Comparison of ENCODE assay signal across 17 mouse cellular contexts in genomic region chr17:48286765-48287164, GRCm38 (mm10). TPM values are rescaled to one million over a fixed set of nuclear protein-coding genes. Genes with fewer than 3 reads are reported as not detected.
DNase-seq lines count a peak whose midpoint lies in the region; ATAC-seq and TF ChIP-seq lines count a peak whose summit lies in the region.
"Had no signal": no experiment of that assay in that cellular context is flagged by ENCODE, and none has a peak within 500 bp of the region (broad histone marks: within the 10 kb centered on the region; RNA-seq: fewer than 3 reads in every experiment).

No protein-coding gene starts in this region.

- no peak overlapping the region for H3K4me3 ChIP-seq in forebrain, postnatal 0 days (ENCODE audit: low read depth, low read length)
- H3K4me3 ChIP-seq in forebrain, embryonic 14.5 days (ENCODE audit: low read depth, low read length): no peak overlapping the region
- H3K4me3 ChIP-seq in lung, postnatal 0 days (ENCODE audit: low read depth, low read length): no peak overlapping the region
- H3K4me3 ChIP-seq in cortical plate, adult 2 months (ENCODE audit: insufficient read depth, low read length): no peak overlapping the region
- H3K4me3 ChIP-seq: embryonic facial prominence, embryonic 12.5 days; forebrain, embryonic 12.5 days had no signal

- ATAC-seq in forebrain, postnatal 0 days: no peak
- ATAC-seq in forebrain, embryonic 14.5 days: no peak
- ATAC-seq in lung, postnatal 0 days: no peak

- H3K4me1 ChIP-seq in forebrain, postnatal 0 days (ENCODE audit: insufficient read depth): no peaks in the 10 kb centered on the region; the same call in 1 of the 2 replicates
- no peaks in the 10 kb centered on the region for H3K4me1 ChIP-seq in forebrain, embryonic 14.5 days (ENCODE audit: control insufficient read depth, insufficient read depth, low read length)
- H3K4me1 ChIP-seq in lung, postnatal 0 days (ENCODE audit: insufficient read depth, low read depth, low read length): no peaks in the 10 kb centered on the region
- H3K4me1 ChIP-seq in cortical plate, adult 2 months (ENCODE audit: control insufficient read depth, insufficient read depth, low read length): no peaks in the 10 kb centered on the region

- H3K27ac ChIP-seq in forebrain, postnatal 0 days (ENCODE audit: low read depth, low read length): no peak overlapping the region
- no peak overlapping the region for H3K27ac ChIP-seq in forebrain, embryonic 14.5 days (ENCODE audit: low read depth, low read length)
- H3K27ac ChIP-seq in lung, postnatal 0 days (ENCODE audit: low read length): no peak overlapping the region
- no peak overlapping the region for H3K27ac ChIP-seq in cortical plate, adult 2 months (ENCODE audit: insufficient read depth, low read length)
- H3K27ac ChIP-seq: embryonic facial prominence, embryonic 12.5 days; forebrain, embryonic 12.5 days; hindbrain, embryonic 14.5 days had no signal

- H3K27me3 ChIP-seq in forebrain, postnatal 0 days (ENCODE audit: insufficient read depth, low read length): no peaks in the 10 kb centered on the region
- H3K27me3 ChIP-seq in forebrain, embryonic 14.5 days (replicated peaks; ENCODE audit: control insufficient read depth, insufficient read depth, low read length): no peaks in the 10 kb centered on the region
- no peaks in the 10 kb centered on the region for H3K27me3 ChIP-seq in lung, postnatal 0 days (replicated peaks; ENCODE audit: insufficient read depth, low read length)
- H3K27me3 ChIP-seq: embryonic facial prominence, embryonic 12.5 days; forebrain, embryonic 12.5 days had no signal

- H3K4me2 ChIP-seq in forebrain, postnatal 0 days (ENCODE audit: low read depth): no peak overlapping the region
- no peak overlapping the region for H3K4me2 ChIP-seq in forebrain, embryonic 14.5 days (ENCODE audit: low read length)
- no peak overlapping the region for H3K4me2 ChIP-seq in lung, postnatal 0 days (replicated peaks; ENCODE audit: low read depth, low read length)
- H3K4me2 ChIP-seq: embryonic facial prominence, embryonic 12.5 days; forebrain, embryonic 12.5 days; heart, embryonic 11.5 days; hindbrain, embryonic 14.5 days had no signal

- no peak for DNase-seq in forebrain, postnatal 0 days
- DNase-seq in forebrain, embryonic 14.5 days (ENCODE audit: low spot score): no peak
- DNase-seq in lung, postnatal 0 days (ENCODE audit: low spot score): peak; percentile 25
- no peak for DNase-seq in lung, postnatal 10 days
- DNase-seq in telencephalon, adult 2 months (ENCODE audit: low read depth, low spot score): peak; percentile 10
- DNase-seq in heart, adult 8-10 months (ENCODE audit: low spot score): no peak
- no peak for DNase-seq in B cell, adult 2 months
- DNase-seq: adrenal gland, postnatal 10 days; cerebellum, adult 18-20 months; kidney, postnatal 14 days; thymus, adult 18-20 months had no signal

- H3K9ac ChIP-seq in forebrain, postnatal 0 days: no peak overlapping the region
- H3K9ac ChIP-seq in forebrain, embryonic 14.5 days (ENCODE audit: low read length): no peak overlapping the region
- no peak overlapping the region for H3K9ac ChIP-seq in lung, postnatal 0 days (replicated peaks; ENCODE audit: low read depth)
- H3K9ac ChIP-seq: embryonic facial prominence, embryonic 12.5 days; forebrain, embryonic 12.5 days; hindbrain, embryonic 14.5 days had no signal

- no peaks in the 10 kb centered on the region for H3K36me3 ChIP-seq in forebrain, postnatal 0 days (ENCODE audit: insufficient read depth)
- no peaks in the 10 kb centered on the region for H3K36me3 ChIP-seq in forebrain, embryonic 14.5 days (ENCODE audit: control insufficient read depth, insufficient read depth, low read length)
- no peaks in the 10 kb centered on the region for H3K36me3 ChIP-seq in lung, postnatal 0 days (ENCODE audit: insufficient read depth, low read length)
- H3K36me3 ChIP-seq: embryonic facial prominence, embryonic 12.5 days; forebrain, embryonic 12.5 days had no signal

- TF ChIP-seq EP300 in lung, postnatal 0 days (IDR thresholded peaks at IDR 0.05): no peak

- no peak for TF ChIP-seq POLR2A in cortical plate, adult 2 months (IDR thresholded peaks at IDR 0.05; ENCODE audit: extremely low read depth, insufficient read depth, low read length)

- peak; percentile 19 for TF ChIP-seq CTCF in forebrain, postnatal 0 days (IDR thresholded peaks at IDR 0.05; ENCODE audit: low read depth)
- peak; percentile 33; the same call in 1 of the 2 replicates for TF ChIP-seq CTCF in lung, postnatal 0 days (IDR thresholded peaks at IDR 0.05)
- peak; percentile 35; the same call in 1 of the 2 replicates for TF ChIP-seq CTCF in cortical plate, adult 2 months (IDR thresholded peaks at IDR 0.05; ENCODE audit: extremely low read depth, insufficient read depth, low read length)

- no peaks in the 10 kb centered on the region for H3K9me3 ChIP-seq in forebrain, postnatal 0 days (ENCODE audit: low read length)
- H3K9me3 ChIP-seq in forebrain, embryonic 14.5 days (replicated peaks; ENCODE audit: control insufficient read depth, low read length): no peaks in the 10 kb centered on the region; the same call in 1 of the 2 replicates
- H3K9me3 ChIP-seq in lung, postnatal 0 days (ENCODE audit: low read length): no peaks in the 10 kb centered on the region
- H3K9me3 ChIP-seq: embryonic facial prominence, embryonic 12.5 days; forebrain, embryonic 12.5 days had no signal

- 59% methylated on average over 1 of the region's 1 CpGs for WGBS in forebrain, postnatal 0 days
- WGBS in forebrain, embryonic 14.5 days: 62% methylated on average over 1 of the region's 1 CpGs
- 48% methylated on average over 1 of the region's 1 CpGs for WGBS in lung, postnatal 0 days

RNA-seq across cellular contexts. Expression of gene Treml2, which starts 12.5 kb away (rescaled TPM):
- total RNA-seq in forebrain, postnatal 0 days (2014; rRNA removed): 0.23 and 0.43 TPM in 2 replicates
- polyA plus RNA-seq in forebrain, postnatal 0 days (2015; fragmentation: Nextera tagmentation; extraction: Ambion mirVana): 0.07 TPM in 1 of 2 replicates, not detected in the other
- polyA plus RNA-seq in forebrain, embryonic 14.5 days (2014; fragmentation: Nextera tagmentation; extraction: Ambion mirVana): not detected in 2 replicates
- 0.40 and 0.54 TPM in 2 replicates for polyA plus RNA-seq in lung, postnatal 0 days (2015; fragmentation: Nextera tagmentation; extraction: Ambion mirVana)
- 0.30 and 0.31 TPM in 2 replicates for polyA plus RNA-seq in cortical plate, adult 2 months (2012; rRNA removed)
- under 1 TPM; 0.56 to 0.82 (median 0.64) TPM for total RNA-seq in heart, adult 8-10 months (2022)

RNA-seq across cellular contexts. Expression of gene Treml4, which starts 22.7 kb away (rescaled TPM):
- total RNA-seq in forebrain, postnatal 0 days (2014; rRNA removed): not detected in 2 replicates
- not detected in 2 replicates for polyA plus RNA-seq in forebrain, postnatal 0 days (2015; fragmentation: Nextera tagmentation; extraction: Ambion mirVana)
- polyA plus RNA-seq in forebrain, embryonic 14.5 days (2014; fragmentation: Nextera tagmentation; extraction: Ambion mirVana): 0.10 TPM in 1 of 2 replicates, not detected in the other
- 2.2 and 2.8 TPM in 2 replicates for polyA plus RNA-seq in lung, postnatal 0 days (2015; fragmentation: Nextera tagmentation; extraction: Ambion mirVana)
- polyA plus RNA-seq in cortical plate, adult 2 months (2012; rRNA removed): 0.38 and 0.55 TPM in 2 replicates
- under 1 TPM in 2 of 4 experiments, not detected in 2; 0.17 to 0.19 TPM for total RNA-seq in heart, adult 8-10 months (2022)
- total RNA-seq: left cerebral cortex, postnatal 10 days had no signal

RNA-seq across cellular contexts. Expression of gene B430306N03Rik, which starts 29.2 kb away (rescaled TPM):
- 0.08 and 0.19 TPM in 2 replicates for total RNA-seq in forebrain, postnatal 0 days (2014; rRNA removed)
- 0.21 TPM in 1 of 2 replicates, not detected in the other for polyA plus RNA-seq in forebrain, postnatal 0 days (2015; fragmentation: Nextera tagmentation; extraction: Ambion mirVana)
- 0.14 TPM in 1 of 2 replicates, not detected in the other for polyA plus RNA-seq in forebrain, embryonic 14.5 days (2014; fragmentation: Nextera tagmentation; extraction: Ambion mirVana)
- polyA plus RNA-seq in lung, postnatal 0 days (2015; fragmentation: Nextera tagmentation; extraction: Ambion mirVana): 0.58 and 0.92 TPM in 2 replicates
- 0.08 and 0.17 TPM in 2 replicates for polyA plus RNA-seq in cortical plate, adult 2 months (2012; rRNA removed)
- total RNA-seq in heart, adult 8-10 months (2022): 1 to 10 TPM in 1 of 4 experiments, under 1 TPM in 3; 0.12 to 1.1 (median 0.16) TPM
- total RNA-seq: left cerebral cortex, postnatal 10 days had no signal
- polyA plus RNA-seq: forebrain, embryonic 12.5 days had no signal

RNA-seq across cellular contexts. Expression of gene Trem3, which starts 39.2 kb away (rescaled TPM):
- not detected in 2 replicates for total RNA-seq in forebrain, postnatal 0 days (2014; rRNA removed)
- not detected in 2 replicates for polyA plus RNA-seq in forebrain, postnatal 0 days (2015; fragmentation: Nextera tagmentation; extraction: Ambion mirVana)
- not detected in 2 replicates for polyA plus RNA-seq in forebrain, embryonic 14.5 days (2014; fragmentation: Nextera tagmentation; extraction: Ambion mirVana)
- polyA plus RNA-seq in lung, postnatal 0 days (2015; fragmentation: Nextera tagmentation; extraction: Ambion mirVana): 1.7 and 2.0 TPM in 2 replicates
- 0.30 and 0.38 TPM in 2 replicates for polyA plus RNA-seq in cortical plate, adult 2 months (2012; rRNA removed)
- total RNA-seq in heart, adult 8-10 months (2022): not detected
- polyA plus RNA-seq: embryonic facial prominence, embryonic 12.5 days; forebrain, embryonic 12.5 days; heart, embryonic 11.5 days; hindbrain, embryonic 14.5 days had no signal

RNA-seq across cellular contexts. Expression of gene Trem1, which starts 54.2 kb away (rescaled TPM):
- total RNA-seq in forebrain, postnatal 0 days (2014; rRNA removed): 0.24 TPM in 1 of 2 replicates, not detected in the other
- 0.08 and 0.09 TPM in 2 replicates for polyA plus RNA-seq in forebrain, postnatal 0 days (2015; fragmentation: Nextera tagmentation; extraction: Ambion mirVana)
- not detected in 2 replicates for polyA plus RNA-seq in forebrain, embryonic 14.5 days (2014; fragmentation: Nextera tagmentation; extraction: Ambion mirVana)
- 1.4 and 1.7 TPM in 2 replicates for polyA plus RNA-seq in lung, postnatal 0 days (2015; fragmentation: Nextera tagmentation; extraction: Ambion mirVana)
- 0.04 TPM in 1 of 2 replicates, not detected in the other for polyA plus RNA-seq in cortical plate, adult 2 months (2012; rRNA removed)
- under 1 TPM in 2 of 4 experiments, not detected in 2; 0.12 to 0.49 TPM for total RNA-seq in heart, adult 8-10 months (2022)
- total RNA-seq: left cerebral cortex, postnatal 10 days had no signal
- polyA plus RNA-seq: forebrain, embryonic 12.5 days; hindbrain, embryonic 14.5 days had no signal

Comparison
In these comparisons a context has a peak if more than half of its experiments do, and no peak if none do; other contexts are left out.
1. DNase-seq: peak in lung, postnatal 0 days (single experiment) and telencephalon, adult 2 months (single experiment); none in forebrain, postnatal 0 days (single experiment), forebrain, embryonic 14.5 days (single experiment), lung, postnatal 10 days (single experiment), heart, adult 8-10 months (single experiment) and B cell, adult 2 months (0 of 2).
2. Peak in every context shown above with its lines, with median percentiles within 50 percentile points of each other: CTCF ChIP-seq.